Mouse (Mus musculus): ENCODE measurements around the gene Nfatc3. TPM values are rescaled to one million over a fixed set of nuclear protein-coding genes. Genes with fewer than 3 reads are reported as not detected.

The Nfatc3 gene
- total and polyA plus RNA-seq, 3 experiments, result 29.0 to 96.3 (median 37.8) TPM

DNA sequence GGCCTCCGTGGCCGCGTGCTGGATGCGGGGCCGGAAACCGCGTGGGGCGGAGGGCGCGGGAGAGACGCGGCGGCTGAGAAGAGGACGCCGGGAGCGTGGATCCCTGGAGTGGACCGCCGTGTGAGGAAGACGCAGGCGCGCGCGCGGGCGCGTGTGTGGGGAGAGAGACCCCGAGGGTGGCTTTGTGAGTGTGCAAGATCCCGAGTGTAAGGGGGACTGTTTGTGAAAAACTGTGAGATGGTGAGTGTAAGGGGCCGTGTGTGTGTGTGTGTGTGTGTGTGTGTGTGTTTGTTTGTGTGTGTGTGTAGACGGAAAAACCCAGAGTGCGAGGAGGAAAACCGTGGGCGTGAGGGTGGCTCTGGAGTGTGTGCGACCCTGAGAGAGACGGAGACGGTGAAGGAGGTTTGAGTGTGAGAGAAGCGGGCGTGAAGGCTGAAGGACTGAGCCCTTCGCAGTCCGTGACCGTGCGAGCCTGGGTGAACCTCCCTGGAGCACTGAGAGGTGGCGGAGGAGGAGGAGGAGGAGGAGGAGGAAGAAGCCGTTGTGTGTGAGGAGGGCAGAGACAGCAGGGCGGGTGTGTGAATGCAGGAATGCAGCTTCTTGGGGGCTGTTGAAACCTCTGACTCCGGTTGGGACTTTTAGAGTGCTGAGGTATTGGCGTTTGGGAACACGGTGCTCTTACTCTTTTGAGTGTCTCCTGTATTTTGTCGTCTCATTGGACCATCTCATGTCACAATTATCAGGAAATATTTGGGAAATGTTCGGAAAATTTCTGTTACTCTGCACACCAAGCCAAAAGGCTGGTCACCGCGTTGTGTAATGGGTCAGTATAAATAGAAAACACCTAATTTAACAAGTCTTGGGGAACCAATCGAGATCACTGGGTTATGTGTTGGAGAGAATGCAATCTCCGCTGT is 110.6 kb downstream of the Nfatc3 start:
- H3K79me2 ChIP-seq (replicated peaks; ENCODE audit: control insufficient read depth, extremely low read depth, insufficient read depth, poor library complexity, severe bottlenecking), result peaks cover 38% of the 10 kb centered on the region
- H3K27ac ChIP-seq (ENCODE audit: insufficient read depth, low read depth), result peak overlapping the region; percentile 57
- peak overlapping the region; percentile 99 for H3K4me2 ChIP-seq (ENCODE audit: insufficient read depth, low read depth, poor library complexity, severe bottlenecking)
- no peak for TF ChIP-seq CHD2 (IDR thresholded peaks at IDR 0.05; ENCODE audit: low read length)
- no peak for TF ChIP-seq ZMIZ1 (IDR thresholded peaks at IDR 0.05; ENCODE audit: low read depth, low read length)
- peak; percentile 63; the same call in 1 of the 2 replicates for TF ChIP-seq MXI1 (IDR thresholded peaks at IDR 0.05; ENCODE audit: low read depth, low read length)
- peak; percentile 72; the same call in 1 of the 2 replicates for TF ChIP-seq CHD1 (IDR thresholded peaks at IDR 0.05; ENCODE audit: low read depth, low read length)
- no peak for TF ChIP-seq IRF4 (IDR thresholded peaks at IDR 0.05; ENCODE audit: low read depth, low read length)
- 0 out of 2 replicates have a peak, but pooled peaks have one; percentile 13 for TF ChIP-seq NRF1 (IDR thresholded peaks at IDR 0.05; ENCODE audit: low read depth, low read length)
- 0 out of 2 replicates have a peak, but pooled peaks have one; percentile 25 for TF ChIP-seq TBP (conservative IDR thresholded peaks at IDR 0.05; ENCODE audit: low read depth, low read length)
- TF ChIP-seq SIN3A (IDR thresholded peaks at IDR 0.05; ENCODE audit: low read length), result peak; percentile 11; the same call in 1 of the 2 replicates
- TF ChIP-seq POLR2AphosphoS2 (IDR thresholded peaks at IDR 0.05; ENCODE audit: low read depth, low read length), result no peak
- peak; percentile 13; the same call in 1 of the 2 replicates for TF ChIP-seq MAX (IDR thresholded peaks at IDR 0.05; ENCODE audit: low read length)
- no peaks in the 10 kb centered on the region for H3K9me3 ChIP-seq (replicated peaks; ENCODE audit: low read length)
- H3K4me3 ChIP-seq (replicated peaks in 1 of 3; ENCODE audit: low read depth in 2 of 3, low read length in 2 of 3, poor library complexity in 1 of 3), result peak overlapping the region; percentile 88 to 93 (median 91)
- no peaks in the 10 kb centered on the region for H3K27me3 ChIP-seq (replicated peaks)
- dilution Hi-C loops (cut with MboI; ENCODE audit: extremely low pct_ligation_motif_present, extremely low pct_unique_long_range_greater_than_20kb, low sequenced_read_pairs) (no loop called here), in situ Hi-C loops (cut with MboI; ENCODE audit: low pct_ligation_motif_present, low pct_unique_long_range_greater_than_20kb, low sequenced_read_pairs) (loop anchor here (5.0 kb wide), 1 partner anchor 43 kb away; the partner anchor contains the start of genes Prmt7 and Slc7a6os)
- DNase-seq (ENCODE audit: extremely low read depth), result peak; percentile 45
- peak overlapping the region; percentile 82 for H3K9ac ChIP-seq (ENCODE audit: insufficient read depth, low read depth)
- peaks cover 0 to 22% of the 10 kb centered on the region in 2 experiments for H3K36me3 ChIP-seq (replicated peaks in 1 of 2; ENCODE audit: control insufficient read depth in 1 of 2, insufficient read depth in 1 of 2, low read length in 1 of 2)
- peaks cover 0 to 19% of the 10 kb centered on the region in 2 experiments; a peak in 1 of 4 replicates for H3K4me1 ChIP-seq (ENCODE audit: control insufficient read depth in 1 of 2, insufficient read depth in 2 of 2)

- in situ Hi-C loops (cut with MboI; ENCODE audit: low pct_ligation_motif_present, low pct_unique_long_range_greater_than_20kb, low sequenced_read_pairs), result loop anchor here (5.0 kb wide), 1 partner anchor 42 kb away; the partner anchor contains the start of genes Prmt7 and Slc7a6os
These were observed 111.4 kb downstream of the Nfatc3 start for GRCm38 (mm10) chr8:106169934-106170480.

More at GRCm38 (mm10) chr8:106169934-106170480, 111.4 kb downstream of the Nfatc3 start:
- H3K4me3 ChIP-seq (replicated peaks in 1 of 3; ENCODE audit: low read depth in 2 of 3, low read length in 2 of 3, poor library complexity in 1 of 3), result peak overlapping the region; percentile 88 to 93 (median 91)
- peak overlapping the region; percentile 99 for H3K4me2 ChIP-seq (ENCODE audit: insufficient read depth, low read depth, poor library complexity, severe bottlenecking)
- DNase-seq (ENCODE audit: extremely low read depth), result peak; percentile 37
- H3K79me2 ChIP-seq (replicated peaks; ENCODE audit: control insufficient read depth, extremely low read depth, insufficient read depth, poor library complexity, severe bottlenecking), result peaks cover 42% of the 10 kb centered on the region
- peak overlapping the region; percentile 82 for H3K9ac ChIP-seq (ENCODE audit: insufficient read depth, low read depth)
- H3K4me1 ChIP-seq (ENCODE audit: control insufficient read depth in 1 of 2, insufficient read depth in 2 of 2), result peaks cover 0 to 19% of the 10 kb centered on the region in 2 experiments; a peak in 2 of 4 replicates
- dilution Hi-C loops (cut with MboI; ENCODE audit: extremely low pct_ligation_motif_present, extremely low pct_unique_long_range_greater_than_20kb, low sequenced_read_pairs), result no loop called here
- no peaks in the 10 kb centered on the region for H3K9me3 ChIP-seq (replicated peaks; ENCODE audit: low read length)
- H3K36me3 ChIP-seq (replicated peaks in 1 of 2; ENCODE audit: control insufficient read depth in 1 of 2, insufficient read depth in 1 of 2, low read length in 1 of 2), result peaks cover 0 to 17% of the 10 kb centered on the region in 2 experiments
- TF ChIP-seq HCFC1 (IDR thresholded peaks at IDR 0.05; ENCODE audit: low read depth, low read length) (no peak), CHD2 (IDR thresholded peaks at IDR 0.05; ENCODE audit: low read length) (no peak), CTCF (conservative IDR thresholded peaks at IDR 0.05 in 1 of 2, IDR thresholded peaks at IDR 0.05 in 1 of 2; ENCODE audit: low read depth in 2 of 2, low read length in 2 of 2) (peak; percentile 37 to 41; a peak in 3 of 4 replicates), MXI1 (IDR thresholded peaks at IDR 0.05; ENCODE audit: low read depth, low read length) (peak; percentile 23; the same call in 1 of the 2 replicates), NELFE (IDR thresholded peaks at IDR 0.05; ENCODE audit: low read depth, low read length) (0 out of 2 replicates have a peak, but pooled peaks have one; percentile 22)
- no peaks in the 10 kb centered on the region for H3K27me3 ChIP-seq (replicated peaks)
- no peak overlapping the region for H3K27ac ChIP-seq (ENCODE audit: insufficient read depth, low read depth)
